Mouse (Mus musculus) left cerebral cortex, adult 11 months (tissue): ENCODE results near the gene Cnbd2.

ENCODE experiments used
- DNase-seq: peaks from one replicate; pipeline ENCODE4 v3.0.0; 2022; ENCODE audit warnings: low spot score

The Cnbd2 gene

DNA sequence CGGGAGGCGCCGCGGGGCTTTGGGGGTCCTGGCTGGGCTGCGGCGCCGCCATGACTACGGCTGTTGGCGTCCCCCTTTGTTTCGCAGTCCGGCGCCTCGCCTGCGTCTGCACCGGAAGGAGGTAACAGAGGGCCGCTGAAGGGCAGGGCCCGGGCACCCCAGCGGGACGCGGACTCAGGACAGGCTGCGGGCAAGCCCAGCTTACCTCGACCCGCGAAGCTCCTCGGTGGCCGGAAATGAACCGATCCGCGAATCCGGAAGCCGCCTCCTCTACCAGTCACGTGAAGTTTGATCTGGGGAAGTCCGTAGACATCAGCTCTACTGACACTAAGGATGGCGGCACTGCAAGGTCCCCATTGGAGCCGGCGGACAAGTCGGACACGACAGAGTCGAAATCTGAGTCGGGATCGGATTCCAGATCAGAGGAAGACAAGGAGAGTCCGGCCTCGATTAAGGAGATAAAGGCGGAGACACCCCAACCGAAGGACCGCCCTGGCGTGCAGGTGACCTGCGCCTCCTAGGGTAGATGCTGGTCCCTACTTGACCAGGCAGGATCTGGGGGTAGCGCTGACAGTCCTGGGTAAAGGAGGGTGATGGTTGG lies at the start of gene Cnbd2, which contains the start of gene Scand1:
TSS of gene Cnbd2 (plus strand) at position 3 of the 601 bp plus-strand sequence.
TSS of gene Scand1 (minus strand) at position 408 of the 601 bp plus-strand sequence.
- peak; percentile 65 for DNase-seq

DNA sequence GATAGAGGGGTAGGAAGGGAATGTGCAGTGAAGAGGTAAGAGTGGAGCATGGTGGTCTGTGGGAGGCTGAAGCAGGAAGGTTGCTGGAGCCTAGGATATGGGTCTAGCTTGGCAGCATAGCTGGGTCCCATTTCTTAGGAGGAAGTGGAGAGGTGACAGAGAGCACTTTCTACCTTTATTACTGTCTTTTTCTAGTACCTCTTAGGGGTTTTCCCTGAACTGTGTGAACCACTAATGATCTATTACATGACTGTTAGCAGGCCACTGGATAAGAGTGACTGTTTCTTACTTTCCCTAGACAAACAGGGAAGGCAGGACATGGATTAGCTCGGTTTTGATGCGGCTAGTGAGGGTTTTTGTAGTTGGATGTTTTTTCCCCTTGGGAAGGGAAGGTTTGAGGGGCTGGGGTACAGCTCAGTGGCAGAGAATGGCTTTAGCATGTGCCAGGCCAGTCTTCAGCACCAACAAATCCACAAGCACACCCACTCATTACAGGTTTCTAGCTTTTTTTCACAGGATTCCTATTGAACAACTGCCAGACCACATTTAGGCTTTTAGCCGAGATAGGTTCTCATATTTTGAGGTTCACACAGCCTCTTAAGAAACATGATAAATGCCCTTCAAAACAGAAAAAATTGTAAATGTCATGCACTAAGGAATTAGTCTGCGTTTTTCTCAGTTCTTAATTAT lies 48.8 kb upstream of the Cnbd2 start:
- no peak for DNase-seq

DNA sequence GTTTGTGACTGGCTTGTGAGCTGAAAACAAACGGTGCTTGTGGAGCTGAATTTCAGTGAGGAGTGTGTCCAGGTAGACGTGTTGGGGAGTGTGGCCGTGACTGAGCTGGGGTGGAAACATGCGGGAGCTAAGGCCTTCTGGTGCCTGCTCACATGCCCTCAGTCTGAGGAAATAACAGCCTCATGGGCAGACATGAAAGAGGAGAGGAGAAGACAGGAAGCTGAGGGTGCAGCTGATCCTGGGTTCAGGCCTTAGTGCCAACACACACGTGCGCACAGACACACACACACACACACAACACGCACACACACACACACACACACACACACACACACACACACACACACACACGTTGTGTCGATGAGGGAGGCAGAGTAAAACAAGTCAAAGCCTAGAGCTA lies 44.5 kb upstream of the Cnbd2 start:
- no peak for DNase-seq

DNA sequence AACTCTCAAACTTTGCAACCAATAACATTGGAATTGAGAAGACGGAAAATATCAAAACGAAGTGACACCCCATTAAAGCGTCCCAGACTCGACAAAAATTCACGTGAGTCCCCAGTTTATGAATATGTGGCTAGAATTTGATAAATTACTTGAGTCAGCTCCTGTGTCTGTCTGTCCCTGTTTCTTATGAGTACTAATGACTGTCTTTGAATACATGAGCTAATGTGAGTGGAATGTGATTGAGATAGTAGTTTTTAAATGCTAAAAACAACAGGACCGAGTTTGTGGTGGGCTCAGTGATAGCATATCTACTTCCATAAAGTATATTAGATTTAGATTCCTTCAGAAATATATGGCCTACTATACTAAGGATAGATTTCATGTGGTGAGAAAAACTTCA lies 39.5 kb upstream of the Cnbd2 start:
- no peak for DNase-seq

DNA sequence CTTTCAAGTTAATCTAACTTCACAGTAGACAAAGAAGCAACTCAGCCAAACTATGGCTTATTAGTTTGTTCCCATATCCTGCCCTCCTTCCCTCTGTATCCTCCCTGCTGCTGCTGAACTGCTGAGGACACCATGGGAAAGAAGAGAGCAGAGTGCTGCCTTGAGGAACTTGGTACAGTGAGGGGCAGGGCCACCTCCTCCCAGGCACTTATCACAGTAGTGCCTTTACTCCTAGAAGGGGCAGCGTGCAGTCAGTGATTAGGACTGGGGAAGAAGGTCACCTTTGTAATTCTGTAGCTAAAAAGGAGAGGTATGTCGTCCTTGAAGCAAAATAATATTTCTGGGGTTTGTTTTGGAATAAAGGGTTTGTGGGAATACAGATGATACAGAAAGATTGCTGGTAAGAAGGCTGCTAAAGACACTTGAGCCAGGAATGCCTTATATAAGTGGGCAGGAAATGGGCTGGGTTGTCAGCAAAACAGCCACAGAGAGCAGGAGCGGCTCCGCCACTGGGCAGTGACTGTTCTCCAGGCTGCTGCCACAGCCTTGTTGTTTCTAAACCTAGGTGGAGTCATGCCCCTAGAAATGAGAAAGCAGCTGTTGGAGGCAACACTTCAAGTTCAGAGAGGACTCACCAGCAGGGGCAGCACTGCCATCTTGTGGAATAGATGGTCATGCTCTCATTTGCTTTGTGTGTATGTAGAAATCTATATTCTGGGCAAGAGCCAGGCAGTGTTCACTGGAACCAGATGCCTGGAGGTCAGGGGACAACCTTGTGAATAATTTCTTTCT lies 33.7 kb upstream of the Cnbd2 start:
- DNase-seq, result peak; percentile 83

DNA sequence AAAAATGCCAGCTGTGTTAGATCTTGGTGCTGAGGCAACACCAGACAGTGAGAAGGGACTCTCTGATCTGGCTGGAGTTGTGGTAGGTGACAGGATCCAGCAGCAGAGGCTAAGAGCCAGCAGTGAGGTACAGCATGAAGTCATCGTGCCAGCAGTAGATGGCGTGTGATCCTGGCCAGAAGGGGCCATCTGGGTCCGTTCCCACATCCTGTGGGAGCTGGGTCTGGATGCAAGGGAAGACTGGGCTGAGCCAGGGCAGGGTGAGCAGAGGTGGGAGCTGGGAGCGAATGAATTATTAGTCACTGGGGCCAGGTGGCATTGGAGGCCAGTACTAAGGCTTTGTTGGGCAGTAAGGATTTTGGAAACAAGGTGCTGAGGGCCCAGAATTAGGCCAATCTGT lies 30.9 kb upstream of the Cnbd2 start:
- no peak for DNase-seq

DNA sequence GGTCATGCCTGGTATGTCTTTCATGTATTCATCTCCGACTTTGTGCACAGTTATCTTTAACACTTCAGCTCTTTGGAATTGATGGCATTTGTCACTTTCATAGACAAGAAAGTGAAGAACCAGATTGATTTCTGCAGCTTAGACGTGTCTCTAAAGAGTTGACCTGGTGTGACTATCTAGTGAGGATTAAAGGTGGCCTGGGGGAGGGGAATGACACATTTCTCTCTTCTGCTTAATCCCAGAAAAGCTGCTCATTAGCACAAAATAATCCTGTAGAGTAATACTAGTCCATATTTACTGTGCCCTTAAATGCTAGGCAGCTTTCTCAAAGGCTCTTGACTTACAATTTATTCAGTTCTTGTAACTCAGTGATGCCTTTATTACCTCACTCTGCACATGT lies 26.9 kb upstream of the Cnbd2 start:
- no peak for DNase-seq

DNA sequence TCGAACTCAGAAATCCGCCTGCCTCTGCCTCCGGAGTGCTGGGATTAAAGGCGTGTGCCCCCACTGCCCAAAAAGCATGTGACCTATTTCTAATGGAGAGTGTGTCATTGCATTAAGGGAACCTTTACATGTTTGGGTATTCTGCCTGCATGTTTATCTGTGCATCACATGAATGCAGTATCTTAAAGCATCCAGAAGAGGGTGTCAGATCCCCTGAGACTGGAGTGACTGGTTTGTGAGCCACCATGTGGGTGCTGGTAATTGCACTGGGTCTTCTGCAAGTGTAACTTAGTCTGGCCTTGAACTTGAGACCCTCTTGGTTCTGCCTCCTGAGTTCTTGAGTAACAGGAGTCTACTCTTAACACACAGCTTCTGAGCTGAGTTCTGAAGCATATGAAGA lies 25.4 kb upstream of the Cnbd2 start:
- no peak for DNase-seq

DNA sequence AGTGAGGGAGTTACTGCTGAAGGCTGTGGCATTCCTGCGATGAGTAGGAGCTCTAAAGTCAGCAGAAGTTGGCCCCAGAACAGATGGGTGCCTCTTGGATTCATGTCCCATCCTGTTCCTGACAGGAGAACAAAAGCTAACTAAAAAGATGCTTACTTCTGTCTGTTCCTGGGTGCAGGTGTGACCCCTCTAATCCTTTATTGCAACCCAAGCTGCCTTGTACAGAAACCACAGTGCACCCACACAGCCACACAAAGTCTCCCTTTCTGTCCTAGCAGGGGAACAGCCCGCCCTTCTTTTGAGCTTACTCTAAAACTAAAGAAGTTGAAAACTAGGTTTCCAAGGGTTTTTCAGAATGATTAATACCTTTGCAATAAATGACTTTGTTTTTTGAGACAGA lies 23.9 kb upstream of the Cnbd2 start:
- no peak for DNase-seq

DNA sequence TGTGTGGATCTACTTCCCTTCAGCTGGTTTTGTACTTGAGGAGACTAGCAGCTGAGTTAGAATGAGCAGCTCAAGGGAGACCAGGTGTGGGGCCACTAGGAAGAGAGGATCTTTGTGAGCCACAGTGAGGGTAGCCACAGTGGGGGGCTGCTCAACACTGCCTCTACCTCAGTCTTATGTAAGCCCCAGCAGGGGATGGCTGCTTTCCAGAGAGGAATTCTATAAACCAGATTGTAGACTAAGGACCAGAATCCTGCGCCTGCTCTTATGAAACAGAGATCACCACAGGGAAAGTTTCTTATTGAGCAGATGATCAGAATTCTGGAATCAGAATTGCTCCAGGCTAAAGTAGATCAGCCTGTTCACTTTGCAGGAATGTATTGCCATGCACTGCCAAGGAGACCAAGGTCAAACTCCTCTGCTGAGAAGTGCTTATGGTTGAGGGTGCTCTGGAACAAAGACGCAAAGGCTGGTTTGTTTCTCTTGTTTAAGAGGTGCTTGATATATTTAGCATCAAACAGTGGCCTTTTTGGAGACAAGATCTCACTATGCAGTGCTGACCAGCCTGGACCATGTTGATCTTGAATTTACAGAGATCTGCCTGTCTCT lies 22.4 kb upstream of the Cnbd2 start:
- no peak for DNase-seq

DNA sequence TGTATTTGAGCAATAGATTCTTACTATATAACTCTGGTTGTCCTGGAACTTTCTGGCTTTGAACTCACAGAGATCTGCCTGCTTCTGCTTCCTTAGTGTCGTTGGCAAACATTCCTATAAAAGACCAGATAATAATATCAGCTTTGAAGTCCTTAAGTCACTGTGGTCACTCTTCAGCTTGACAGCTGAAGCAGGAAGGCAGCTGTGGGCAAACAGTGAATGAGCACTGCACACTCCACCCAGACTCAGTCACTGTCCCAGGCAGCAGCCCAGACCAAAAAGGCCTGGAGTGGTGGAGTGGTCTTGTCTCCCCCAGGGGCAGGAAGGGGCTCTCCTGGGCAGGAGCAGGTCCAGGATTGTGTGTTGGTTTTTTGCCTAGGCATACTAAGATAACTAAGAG lies 20.1 kb upstream of the Cnbd2 start:
- no peak for DNase-seq

DNA sequence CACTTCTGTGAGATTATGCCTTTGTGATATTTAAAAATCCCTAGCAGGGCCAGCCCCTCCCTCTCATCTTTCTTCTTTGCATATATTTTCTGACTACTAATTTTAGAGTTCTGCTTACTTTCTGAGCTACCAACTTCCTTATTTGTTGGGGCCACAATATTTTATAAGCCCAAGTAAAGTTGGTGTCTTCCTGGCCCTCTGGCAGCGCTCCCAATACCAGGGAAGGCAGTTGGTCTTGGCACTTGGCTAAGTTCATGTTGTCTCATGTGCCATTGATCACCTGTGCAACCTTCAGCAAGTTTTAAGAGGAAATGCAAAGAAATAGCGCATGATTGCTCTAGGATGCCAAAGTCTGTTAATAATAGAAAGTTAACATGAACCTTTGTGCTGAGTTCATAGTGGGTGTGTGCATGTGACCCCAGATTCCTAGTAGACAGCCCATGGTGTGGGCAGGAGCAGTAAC lies 16.5 kb upstream of the Cnbd2 start:
- DNase-seq, result no peak

DNA sequence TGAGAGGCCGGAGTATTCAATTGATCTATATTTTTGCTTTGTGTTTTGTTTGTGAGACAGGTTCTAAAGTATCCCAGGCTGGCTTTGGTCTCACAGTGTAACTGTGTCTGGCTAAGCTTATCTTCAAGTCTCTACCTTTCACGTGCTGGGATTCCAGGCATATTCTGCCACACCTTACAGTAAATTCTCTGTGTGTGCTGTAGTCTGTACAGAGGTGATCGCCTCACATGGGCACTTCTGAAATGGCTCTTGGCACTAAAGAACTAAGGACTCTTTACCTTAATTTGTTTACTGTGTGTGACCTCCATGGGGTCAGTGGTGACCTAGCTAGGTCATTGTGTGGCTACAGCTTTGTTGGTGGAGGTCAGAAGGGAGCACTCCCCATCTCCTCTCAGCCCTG lies 15.9 kb upstream of the Cnbd2 start:
- DNase-seq, result no peak

DNA sequence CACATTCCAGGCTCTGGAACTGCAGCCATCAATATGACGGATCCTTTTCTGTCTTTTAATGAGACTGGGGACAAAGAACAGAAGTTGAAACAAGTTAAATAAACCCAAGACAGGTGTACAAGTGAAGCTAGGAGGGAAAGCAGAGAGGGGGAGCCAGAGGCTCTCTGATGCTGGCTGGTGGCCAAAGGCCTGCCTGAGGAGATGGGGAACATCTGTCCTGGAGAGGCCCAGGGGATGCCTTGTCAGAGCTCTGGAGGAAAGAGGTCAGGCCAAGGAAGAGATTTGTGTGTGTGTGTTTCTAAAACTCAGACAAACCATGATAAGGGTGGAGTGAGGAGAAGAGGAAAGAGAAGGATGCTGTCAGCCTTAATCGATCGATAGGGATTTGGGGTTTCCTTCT lies 14.4 kb upstream of the Cnbd2 start:
- no peak for DNase-seq

DNA sequence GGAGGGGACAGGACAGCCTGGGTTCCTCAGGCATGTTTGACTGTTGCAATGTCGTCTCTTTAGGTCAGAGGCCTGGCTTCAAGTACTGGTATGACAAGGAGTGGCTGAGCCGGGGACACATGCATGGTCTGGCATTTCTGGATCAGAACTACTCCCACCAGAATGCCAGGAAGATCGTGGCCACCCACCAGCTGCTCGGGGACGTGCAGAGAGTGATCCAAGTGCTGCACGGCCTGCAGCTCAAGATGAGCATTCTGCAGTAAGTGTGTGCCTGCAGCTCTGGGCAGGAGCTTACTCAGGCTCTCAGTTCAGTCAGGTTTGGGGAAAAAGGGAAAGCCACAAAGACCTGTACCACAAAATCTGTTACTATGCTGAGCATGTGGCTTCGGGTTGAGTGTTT lies 13.6 kb upstream of the Cnbd2 start:
- no peak for DNase-seq

DNA sequence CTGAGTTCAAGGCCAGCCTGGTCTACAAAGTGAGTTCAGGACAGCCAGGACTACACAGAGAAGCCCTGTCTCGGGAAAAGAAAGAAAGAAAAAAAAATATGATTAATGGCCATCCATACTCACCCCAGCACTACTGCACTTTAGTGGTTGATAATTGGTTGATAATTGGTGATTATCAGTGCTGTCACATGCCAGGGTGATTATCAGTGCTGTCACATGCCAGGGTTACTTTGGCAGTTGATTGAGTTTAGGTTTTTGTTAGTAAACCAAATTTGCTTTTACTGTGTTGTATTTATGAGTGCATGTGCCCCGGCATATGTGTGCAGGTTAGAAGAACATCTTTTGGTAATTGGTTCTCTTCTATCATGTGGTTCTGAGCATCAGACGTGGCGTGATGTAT lies 10.0 kb upstream of the Cnbd2 start:
- DNase-seq, result no peak

DNA sequence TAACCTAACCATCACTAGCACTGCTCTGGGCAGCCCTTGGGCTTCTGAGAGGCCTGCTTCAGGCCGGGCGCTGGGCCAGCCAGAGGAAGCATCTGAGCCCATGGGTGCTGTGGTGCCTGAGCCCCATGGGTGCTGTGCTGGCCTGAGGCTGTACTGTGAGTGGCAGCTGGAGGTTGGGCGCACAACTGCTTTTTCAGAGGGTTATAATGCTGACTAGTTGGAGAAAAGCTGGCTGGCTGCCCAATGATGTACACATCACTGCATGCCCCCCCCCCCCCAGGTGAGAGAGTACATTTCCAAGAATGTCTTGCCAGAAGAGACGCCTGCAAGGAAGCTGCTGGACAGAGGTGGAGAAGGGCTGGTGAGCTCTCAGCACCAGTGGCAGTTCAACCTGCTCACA lies 7.7 kb upstream of the Cnbd2 start:
- DNase-seq, result no peak

DNA sequence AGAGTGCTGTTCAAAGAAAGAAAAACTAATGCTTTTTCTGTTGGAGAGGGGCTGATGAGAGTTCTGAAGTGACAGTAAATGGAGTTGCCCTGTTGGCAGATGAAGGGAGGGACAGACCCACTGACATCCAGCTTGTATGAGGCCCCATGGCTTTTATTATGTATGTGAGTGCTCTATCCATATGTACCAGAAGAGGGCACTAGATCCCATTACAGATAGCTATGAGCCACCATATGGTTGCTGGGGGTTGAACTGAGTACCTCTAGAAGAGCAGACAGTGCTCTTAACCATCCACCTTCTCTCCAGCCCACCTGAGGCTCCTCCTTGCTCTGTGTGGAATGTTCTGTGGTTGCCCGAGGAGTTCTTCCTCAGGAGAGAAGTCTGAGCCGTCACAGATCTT lies 6.3 kb upstream of the Cnbd2 start:
- DNase-seq, result no peak

DNA sequence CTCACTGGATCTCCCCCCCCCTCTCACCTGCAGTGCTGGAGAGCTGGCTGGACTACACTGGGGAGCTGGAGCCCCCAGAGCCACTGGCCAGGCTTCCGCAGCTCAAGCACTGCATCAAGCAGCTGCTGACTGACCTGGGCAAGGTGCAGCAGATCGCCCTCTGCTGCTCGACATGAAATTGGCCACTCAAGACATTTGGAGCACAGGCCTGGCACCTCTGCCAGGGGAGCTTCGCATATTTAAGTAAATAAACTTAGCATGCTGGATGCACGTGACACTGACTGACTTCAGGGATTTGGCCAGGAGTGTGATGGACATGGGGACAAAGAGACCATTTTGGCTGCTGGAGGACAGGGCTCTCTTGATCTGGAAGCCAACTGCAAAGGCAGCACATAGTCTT lies 4.8 kb upstream of the Cnbd2 start:
- no peak for DNase-seq

DNA sequence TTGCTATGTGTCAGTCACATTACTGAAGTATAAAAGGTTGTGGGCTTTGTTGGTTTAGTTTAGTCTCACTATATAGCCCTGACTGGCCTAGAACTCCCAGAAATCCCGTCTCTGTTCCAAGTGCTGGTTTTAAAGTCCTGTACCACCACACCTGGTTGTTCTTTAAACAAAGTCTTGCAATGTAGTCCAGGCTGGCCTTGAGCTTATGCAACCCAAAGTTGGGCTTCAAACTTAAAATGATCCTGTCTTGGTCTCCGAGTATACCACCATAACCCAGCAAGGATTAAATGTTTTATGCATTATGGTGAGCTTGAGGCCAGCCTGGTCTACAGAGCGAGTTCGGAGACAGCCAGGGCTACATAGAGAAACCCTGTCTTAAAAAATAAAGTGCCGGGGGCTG lies 2.2 kb upstream of the Cnbd2 start:
- no peak for DNase-seq

DNA sequence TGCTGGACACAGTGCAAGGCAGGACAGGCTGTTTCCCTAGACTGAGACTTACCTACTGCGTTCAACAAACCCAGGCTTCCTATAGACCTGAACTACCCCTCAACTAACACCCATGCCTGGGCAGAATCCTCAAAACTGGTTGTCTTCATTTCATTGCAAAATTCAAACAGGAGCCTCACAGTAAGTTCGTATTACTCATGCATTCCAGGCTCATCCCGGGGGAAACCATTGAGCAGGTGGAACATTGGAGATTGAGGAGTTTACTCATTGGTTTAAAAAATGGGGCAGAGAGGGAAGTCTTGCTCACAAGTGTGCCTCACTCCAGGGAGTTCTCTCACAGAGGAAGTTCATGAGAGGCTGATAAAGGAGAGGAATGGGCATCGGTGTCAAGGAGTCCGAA lies 1.6 kb upstream of the Cnbd2 start:
- no peak for DNase-seq

DNA sequence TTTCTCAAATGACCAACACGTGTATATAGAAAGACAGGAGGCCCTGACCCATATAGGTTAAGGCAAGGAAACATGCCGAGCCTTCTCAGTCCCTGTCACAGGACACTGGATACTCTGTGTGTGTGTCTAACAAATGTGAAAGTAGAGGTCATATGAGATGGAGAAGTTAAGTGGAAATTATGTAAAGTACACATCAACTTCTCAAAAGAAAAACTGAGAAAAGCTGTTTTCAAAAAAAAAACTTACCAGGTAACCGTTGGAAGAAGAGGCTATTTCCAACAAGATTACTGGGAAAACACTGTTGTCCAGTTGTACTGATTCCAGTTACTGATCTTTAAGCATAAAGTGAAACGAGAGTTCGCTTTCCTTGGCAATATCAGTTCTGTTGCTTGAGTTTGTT lies 1.2 kb upstream of the Cnbd2 start:
- no peak for DNase-seq

DNA sequence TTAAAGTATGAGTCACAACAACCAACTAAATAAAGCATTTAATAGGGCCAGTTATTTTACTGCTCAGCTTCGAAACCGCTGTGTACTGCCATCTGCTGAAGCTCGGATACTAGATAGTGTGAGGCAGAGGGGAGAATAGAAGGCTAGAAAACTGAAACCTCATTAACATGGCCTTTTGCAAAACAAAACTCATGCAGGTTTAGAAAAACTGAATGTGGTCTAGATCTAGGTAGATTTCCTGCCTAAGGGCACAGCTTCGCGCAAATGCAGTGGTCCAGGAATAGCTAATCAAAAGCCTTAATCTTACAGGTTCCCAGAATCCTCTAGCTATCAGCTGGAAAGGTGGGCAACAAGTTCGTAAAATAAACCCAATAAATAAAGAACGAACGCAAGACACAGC lies 658 bp upstream of the Cnbd2 start:
- DNase-seq, result no peak
